Mouse (Mus musculus): ENCODE results near the gene Espn. TPM values are rescaled to one million over a fixed set of nuclear protein-coding genes. Genes with fewer than 3 reads are reported as not detected.

Gene Espn
- total and polyA plus RNA-seq, 3 experiments: 5.0 to 19.6 TPM; not detected in 1

DNA sequence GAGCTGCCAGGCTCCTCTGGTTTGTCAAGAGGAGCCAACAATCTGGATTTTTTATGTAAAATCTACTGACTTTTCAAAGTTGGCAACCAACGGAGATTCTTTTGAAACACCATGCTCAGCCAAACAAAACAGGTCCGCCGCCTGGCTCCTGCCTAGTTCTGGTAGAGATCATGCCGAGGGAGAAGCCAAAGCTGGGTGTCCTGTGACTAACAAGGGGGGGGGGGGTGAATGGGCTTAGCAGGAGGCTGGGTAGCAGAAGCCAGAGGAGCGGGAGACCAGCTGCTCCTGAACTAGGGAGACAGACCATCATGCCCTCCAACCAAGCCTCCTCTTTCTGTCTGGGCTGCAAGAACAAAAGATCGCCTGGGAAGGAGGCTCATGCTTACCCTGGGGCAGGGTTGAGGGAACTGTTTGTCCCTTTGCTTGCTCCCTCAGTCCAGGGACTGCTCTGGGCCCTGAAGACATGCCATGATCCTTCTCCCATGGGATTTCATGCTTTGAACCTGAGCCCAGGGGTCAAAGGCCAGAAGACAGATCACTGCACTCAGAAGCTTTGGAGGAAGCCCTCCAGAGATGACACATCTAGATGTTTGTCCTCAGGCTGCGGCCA, 68.5 kb downstream of the Espn start:
- no peak overlapping the region for H3K4me3 ChIP-seq (ENCODE audit: control insufficient read depth in 1 of 2, insufficient read depth in 1 of 2, low read depth in 2 of 2, low read length in 2 of 2)
- no peaks in the 10 kb centered on the region for H3K9me3 ChIP-seq (replicated peaks; ENCODE audit: insufficient read depth, low read length)
- no peak for DNase-seq (ENCODE audit: low read depth, low spot score)
- H3K27ac ChIP-seq (ENCODE audit: control insufficient read depth, low read depth, low read length): no peak overlapping the region
- H3K79me2 ChIP-seq (ENCODE audit: control insufficient read depth, insufficient read depth, low read length, poor library complexity): peaks cover 7% of the 10 kb centered on the region
- H3K4me1 ChIP-seq (ENCODE audit: control insufficient read depth in 1 of 2, insufficient read depth in 2 of 2, low read length in 2 of 2): peaks cover 2 to 18% of the 10 kb centered on the region in 2 experiments; a peak in 3 of 4 replicates
- no peak for TF ChIP-seq USF2 (IDR thresholded peaks at IDR 0.05; ENCODE audit: borderline replicate concordance in 1 of 2, insufficient read depth in 1 of 2, low read depth in 1 of 2, low read length in 2 of 2)
- TF ChIP-seq ETS1 (IDR thresholded peaks at IDR 0.05; ENCODE audit: low read depth, low read length): no peak
- no peak for TF ChIP-seq CHD2 (IDR thresholded peaks at IDR 0.05; ENCODE audit: low read length)
- TF ChIP-seq NELFE (IDR thresholded peaks at IDR 0.05; ENCODE audit: low read depth, low read length): no peak
- no peak for TF ChIP-seq MXI1 (IDR thresholded peaks at IDR 0.05; ENCODE audit: low read depth, low read length)
- TF ChIP-seq E2F4 (IDR thresholded peaks at IDR 0.05; ENCODE audit: borderline replicate concordance, low read depth, low read length): no peak
- no peak for TF ChIP-seq TAL1 (IDR thresholded peaks at IDR 0.05; ENCODE audit: low read length)
- TF ChIP-seq MAZ (IDR thresholded peaks at IDR 0.05; ENCODE audit: low read depth, low read length): no peak
- no peak for TF ChIP-seq MEF2A (IDR thresholded peaks at IDR 0.05; ENCODE audit: extremely low read depth, insufficient replicate concordance, low read depth, low read length, poor library complexity, severe bottlenecking)
- no peak for TF ChIP-seq ZC3H11A (IDR thresholded peaks at IDR 0.05; ENCODE audit: low read depth, low read length)
- TF ChIP-seq CTCF (IDR thresholded peaks at IDR 0.05 in 2 of 3, conservative IDR thresholded peaks at IDR 0.05 in 1 of 3; ENCODE audit: control insufficient read depth in 1 of 3, insufficient read depth in 1 of 3, low read depth in 2 of 3, low read length in 3 of 3, poor library complexity in 1 of 3, severe bottlenecking in 1 of 3): no peak
- TF ChIP-seq KAT2A (conservative IDR thresholded peaks at IDR 0.05; ENCODE audit: low read depth, low read length): no peak
- no peak for TF ChIP-seq HCFC1 (IDR thresholded peaks at IDR 0.05; ENCODE audit: low read depth, low read length)
- no peak for TF ChIP-seq MYC (IDR thresholded peaks at IDR 0.05; ENCODE audit: low read depth, low read length)
- no peak for TF ChIP-seq ZNF384 (IDR thresholded peaks at IDR 0.05; ENCODE audit: low read depth, low read length)
- TF ChIP-seq NRF1 (IDR thresholded peaks at IDR 0.05; ENCODE audit: insufficient read depth, low read depth, low read length, poor library complexity, severe bottlenecking): no peak
- no peak for TF ChIP-seq SIN3A (IDR thresholded peaks at IDR 0.05; ENCODE audit: low read length)
- H3K9ac ChIP-seq (ENCODE audit: control insufficient read depth, low read depth, low read length, poor library complexity, severe bottlenecking): no peak overlapping the region
- no peaks in the 10 kb centered on the region for H3K27me3 ChIP-seq (ENCODE audit: control insufficient read depth in 1 of 2, insufficient read depth in 2 of 2, low read length in 2 of 2)
- peaks cover 0 to 13% of the 10 kb centered on the region in 2 experiments; a peak in 2 of 4 replicates for H3K36me3 ChIP-seq (ENCODE audit: control insufficient read depth in 1 of 2, insufficient read depth in 2 of 2, low read length in 2 of 2)

DNA sequence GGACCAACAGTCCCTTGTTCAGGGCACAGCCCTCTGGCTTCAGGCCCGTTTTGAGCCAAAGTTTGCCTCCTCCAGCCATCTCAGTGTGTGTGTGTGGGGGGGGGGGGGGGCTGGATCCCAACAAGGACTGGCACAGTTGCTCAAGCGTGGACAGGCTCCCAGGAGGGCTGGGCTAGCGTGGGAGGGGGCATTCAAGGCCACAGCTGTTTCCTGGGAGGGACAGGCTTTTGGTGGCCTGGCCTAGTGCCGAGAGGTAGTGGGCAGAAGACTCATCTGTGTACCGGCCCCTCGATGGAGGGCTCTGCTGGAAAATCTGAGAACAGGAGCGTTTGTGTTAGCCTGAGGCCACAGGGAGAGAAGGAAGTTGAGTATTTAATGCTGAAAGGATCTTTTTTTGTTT, 72.2 kb downstream of the Espn start:
- Histone ChIP-seq H3K4me3 (ENCODE audit: control insufficient read depth in 1 of 2, insufficient read depth in 1 of 2, low read depth in 2 of 2, low read length in 2 of 2) (no peak overlapping the region), H3K27ac (ENCODE audit: control insufficient read depth, low read depth, low read length) (no peak overlapping the region), H3K4me1 (ENCODE audit: control insufficient read depth in 1 of 2, insufficient read depth in 2 of 2, low read length in 2 of 2) (no peaks in the 10 kb centered on the region), H3K79me2 (ENCODE audit: control insufficient read depth, insufficient read depth, low read length, poor library complexity) (no peaks in the 10 kb centered on the region), H3K9ac (ENCODE audit: control insufficient read depth, low read depth, low read length, poor library complexity, severe bottlenecking) (no peak overlapping the region), H3K36me3 (ENCODE audit: control insufficient read depth in 1 of 2, insufficient read depth in 2 of 2, low read length in 2 of 2) (no peaks in the 10 kb centered on the region), H3K9me3 (replicated peaks; ENCODE audit: insufficient read depth, low read length) (no peaks in the 10 kb centered on the region), H3K27me3 (ENCODE audit: control insufficient read depth in 1 of 2, insufficient read depth in 2 of 2, low read length in 2 of 2) (no peaks in the 10 kb centered on the region)
- TF ChIP-seq POLR2AphosphoS2 (IDR thresholded peaks at IDR 0.05; ENCODE audit: low read length) (no peak), ZKSCAN1 (IDR thresholded peaks at IDR 0.05; ENCODE audit: low read depth, low read length) (no peak), ZNF384 (IDR thresholded peaks at IDR 0.05; ENCODE audit: low read depth, low read length) (no peak), NRF1 (IDR thresholded peaks at IDR 0.05; ENCODE audit: insufficient read depth, low read depth, low read length, poor library complexity, severe bottlenecking) (no peak), BHLHE40 (IDR thresholded peaks at IDR 0.05; ENCODE audit: borderline replicate concordance, low read depth, low read length) (no peak), USF2 (IDR thresholded peaks at IDR 0.05; ENCODE audit: borderline replicate concordance in 1 of 2, insufficient read depth in 1 of 2, low read depth in 1 of 2, low read length in 2 of 2) (no peak), ETS1 (IDR thresholded peaks at IDR 0.05; ENCODE audit: low read depth, low read length) (no peak), ZC3H11A (IDR thresholded peaks at IDR 0.05; ENCODE audit: low read depth, low read length) (no peak), MEF2A (IDR thresholded peaks at IDR 0.05; ENCODE audit: extremely low read depth, insufficient replicate concordance, low read depth, low read length, poor library complexity, severe bottlenecking) (no peak), POLR2AphosphoS5 (IDR thresholded peaks at IDR 0.05; ENCODE audit: borderline replicate concordance, low read depth, low read length) (no peak), RAD21 (IDR thresholded peaks at IDR 0.05; ENCODE audit: low read depth, low read length) (no peak), TCF12 (IDR thresholded peaks at IDR 0.05; ENCODE audit: low read depth, low read length) (no peak)
- DNase-seq (ENCODE audit: low read depth, low spot score): no peak

All from MEL (cell line).